Mouse (Mus musculus) lung, embryonic 16.5 days (tissue): ENCODE data around the gene Psrc1. TPM values are rescaled to one million over a fixed set of nuclear protein-coding genes. Genes with fewer than 3 reads are reported as not detected.

Source experiments
- ATAC-seq: fragments of 200-750 bp; cut with Nextera tagmentation; 2 replicates; pipeline ENCODE4 v1.8.0; 2017; ENCODE audit warnings: low read depth, mild to moderate bottlenecking, moderate library complexity
- H3K27ac ChIP-seq: fragments of 300-500 bp; sonication (generic); 2 replicates; pipeline ENCODE4 v1.5.1; 2014; ENCODE audit warnings: mild to moderate bottlenecking, control low read depth, low read length
- H3K27me3 ChIP-seq: fragments of 300-500 bp; sonication (generic); 2 replicates; pipeline ENCODE4 v1.6.1; 2014; ENCODE audit warnings: low read depth, low read length, mixed read lengths; ENCODE audit not compliant: control insufficient read depth, insufficient read depth
- H3K36me3 ChIP-seq: fragments of 300-500 bp; sonication (generic); 2 replicates; pipeline ENCODE4 v1.6.1; 2014; ENCODE audit warnings: low read length; ENCODE audit not compliant: control insufficient read depth, insufficient read depth
- H3K4me1 ChIP-seq: fragments of 300-500 bp; sonication (generic); replicated peaks from 2 replicates; pipeline ENCODE4 v1.6.1; 2014; ENCODE audit warnings: low read length, mixed read lengths; ENCODE audit not compliant: control insufficient read depth, insufficient read depth
- H3K4me2 ChIP-seq: fragments of 300-500 bp; sonication (generic); 2 replicates; pipeline ENCODE4 v1.6.1; 2014; ENCODE audit warnings: low read depth, low read length, control low read depth
- H3K4me3 ChIP-seq: fragments of 300-500 bp; sonication (generic); 2 replicates; pipeline ENCODE4 v1.5.1; 2014; ENCODE audit warnings: mild to moderate bottlenecking, low read length, control low read depth
- H3K9ac ChIP-seq: fragments of 300-500 bp; sonication (generic); 2 replicates; pipeline ENCODE4 v1.6.1; 2014; ENCODE audit warnings: low read length, control low read depth
- H3K9me3 ChIP-seq: fragments of 300-500 bp; sonication (generic); 2 replicates; pipeline ENCODE4 v1.6.1; 2016; ENCODE audit warnings: low read length; ENCODE audit not compliant: control insufficient read depth
- WGBS: fragments of 180-500 bp; shearing (Covaris S2); extraction: QIAGEN DNeasy Blood & Tissue Kit; methylation state at CpG from one replicate; pipeline ENCODE4 v1.1.7; 2014; 5-methylcytosine and 5-hydroxymethylcytosine counted together
- polyA plus RNA-seq: library from polyadenylated mRNA; unstranded; fragments of >200 nt; fragmentation: Nextera tagmentation; extraction: Ambion mirVana; gene quantifications from 2 replicates; pipeline ENCODE4 v1.2.1, GENCODE M21; 2015

The Psrc1 gene
- polyA plus RNA-seq, 1 experiment from 2014 or later = 75.6 TPM

- Histone ChIP-seq H3K4me1 (no peaks in the 10 kb centered on the region), H3K9me3 (no peaks in the 10 kb centered on the region), H3K4me3 (no peak overlapping the region), H3K9ac (no peak overlapping the region), H3K4me2 (no peak overlapping the region), H3K27me3 (no peaks in the 10 kb centered on the region), H3K27ac (no peak overlapping the region), H3K36me3 (peaks cover 45% of the 10 kb centered on the region)
- ATAC-seq = no peak
- whole genome bisulfite sequencing = 89% methylated on average over 13 of the region's 13 CpGs
These were observed 49.0 kb downstream of the Psrc1 start for GRCm38 (mm10) chr3:108432542-108433187.

GRCm38 (mm10) chr3:108433188-108433880, 49.7 kb downstream of the Psrc1 start:
- Histone ChIP-seq H3K27me3 (no peaks in the 10 kb centered on the region), H3K4me2 (no peak overlapping the region), H3K4me3 (no peak overlapping the region), H3K4me1 (no peaks in the 10 kb centered on the region), H3K36me3 (peaks cover 38% of the 10 kb centered on the region), H3K9ac (no peak overlapping the region), H3K27ac (no peak overlapping the region), H3K9me3 (no peaks in the 10 kb centered on the region)
- no peak for ATAC-seq
- whole genome bisulfite sequencing = 68% methylated on average over 18 of the region's 18 CpGs

- WGBS = 62% methylated on average over 19 of the region's 19 CpGs
- Histone ChIP-seq H3K4me3 (no peak overlapping the region), H3K4me2 (no peak overlapping the region), H3K9ac (no peak overlapping the region), H3K36me3 (peaks cover 32% of the 10 kb centered on the region), H3K27me3 (no peaks in the 10 kb centered on the region), H3K9me3 (no peaks in the 10 kb centered on the region), H3K27ac (no peak overlapping the region), H3K4me1 (no peaks in the 10 kb centered on the region)
- no peak for ATAC-seq
These were observed 50.3 kb downstream of the Psrc1 start for GRCm38 (mm10) chr3:108433881-108434495.

GRCm38 (mm10) chr3:108435701-108436379, 52.2 kb downstream of the Psrc1 start:
- WGBS = 78% methylated on average over 17 of the region's 17 CpGs
- Histone ChIP-seq H3K36me3 (peaks cover 29% of the 10 kb centered on the region), H3K4me1 (no peaks in the 10 kb centered on the region), H3K27ac (peak overlapping the region; percentile 16; the same call in 1 of the 2 replicates), H3K4me2 (no peak overlapping the region), H3K9me3 (no peaks in the 10 kb centered on the region), H3K9ac (no peak overlapping the region), H3K27me3 (no peaks in the 10 kb centered on the region), H3K4me3 (no peak overlapping the region)
- peak; percentile 80; the same call in 1 of the 2 replicates for ATAC-seq

GRCm38 (mm10) chr3:108436380-108436714, 52.7 kb downstream of the Psrc1 start:
- H3K4me1 ChIP-seq = no peaks in the 10 kb centered on the region
- no peak overlapping the region for H3K4me3 ChIP-seq
- H3K4me2 ChIP-seq = no peak overlapping the region
- H3K9ac ChIP-seq = no peak overlapping the region
- no peak for ATAC-seq
- H3K27me3 ChIP-seq = no peaks in the 10 kb centered on the region
- 80% methylated on average over 7 of the region's 7 CpGs for WGBS
- peaks cover 29% of the 10 kb centered on the region for H3K36me3 ChIP-seq
- H3K27ac ChIP-seq = no peak overlapping the region
- no peaks in the 10 kb centered on the region for H3K9me3 ChIP-seq

Other genes starting within 250 kb of the Psrc1 start
- 151 and 162 TPM in 2 replicates for gene Gnai3, start 237.7 kb upstream of the Psrc1 start, polyA plus RNA-seq
- 0.04 TPM in 1 of 2 replicates, not detected in the other for gene Gpr61, start 229.0 kb upstream of the Psrc1 start, polyA plus RNA-seq
- gene Amigo1, start 197.5 kb upstream of the Psrc1 start, polyA plus RNA-seq = 2.3 and 2.4 TPM in 2 replicates
- 3.1 and 3.4 TPM in 2 replicates for gene Cyb561d1, start 182.6 kb upstream of the Psrc1 start, polyA plus RNA-seq
- gene Atxn7l2, start 172.9 kb upstream of the Psrc1 start, polyA plus RNA-seq = 12.9 and 13.4 TPM in 2 replicates
- gene Sypl2, start 157.2 kb upstream of the Psrc1 start, polyA plus RNA-seq = 0.46 and 1.1 TPM in 2 replicates
- gene Psma5, start 126.9 kb upstream of the Psrc1 start, polyA plus RNA-seq = 254 and 275 TPM in 2 replicates
- gene Sort1, start 99.8 kb upstream of the Psrc1 start, polyA plus RNA-seq = 13.7 and 14.3 TPM in 2 replicates
- gene Mybphl, start 18.9 kb upstream of the Psrc1 start, polyA plus RNA-seq = 6.1 and 9.9 TPM in 2 replicates
- gene Celsr2, start 31.7 kb downstream of the Psrc1 start, polyA plus RNA-seq = 6.8 and 6.9 TPM in 2 replicates
- gene Sars, start 61.4 kb downstream of the Psrc1 start, polyA plus RNA-seq = 112 and 117 TPM in 2 replicates
- gene 1700013F07Rik, start 150.3 kb downstream of the Psrc1 start, polyA plus RNA-seq = 3.1 and 5.0 TPM in 2 replicates
- 19.6 and 22.3 TPM in 2 replicates for gene 5330417C22Rik, start 152.7 kb downstream of the Psrc1 start, polyA plus RNA-seq
- gene Tmem167b, start 178.6 kb downstream of the Psrc1 start, polyA plus RNA-seq = 45.1 and 46.4 TPM in 2 replicates
- gene Taf13, start 187.9 kb downstream of the Psrc1 start, polyA plus RNA-seq = 45.5 and 46.0 TPM in 2 replicates
- 10.9 and 12.5 TPM in 2 replicates for gene Wdr47, start 207.4 kb downstream of the Psrc1 start, polyA plus RNA-seq